Mouse (Mus musculus): ENCODE results near the gene Itga10.

DNA sequence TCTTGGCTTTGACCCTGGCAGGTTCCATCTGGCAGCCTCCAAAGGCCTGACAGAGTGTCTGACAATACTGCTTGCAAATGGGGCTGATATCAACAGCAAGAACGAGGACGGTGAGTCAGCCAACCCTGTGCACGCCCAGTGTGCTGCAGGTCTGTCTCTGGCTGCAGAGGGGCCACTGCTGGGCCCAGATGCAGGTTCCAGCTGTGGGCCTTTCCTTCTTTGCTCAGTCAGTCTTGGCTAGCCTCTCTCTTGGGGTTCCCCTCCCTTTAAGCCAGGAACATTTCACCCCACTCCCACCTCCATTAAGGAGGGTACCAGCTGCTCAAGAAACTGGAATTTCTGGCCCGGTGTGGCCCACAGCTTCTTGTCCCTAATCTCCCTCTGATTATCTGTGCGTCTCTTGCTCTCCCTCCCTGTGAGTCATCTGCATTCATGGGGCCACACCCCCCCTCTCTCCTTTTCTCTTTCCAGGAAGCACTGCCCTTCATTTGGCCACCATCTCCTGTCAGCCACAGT, 33.8 kb downstream of the Itga10 start:
- TF ChIP-seq CTCF (IDR thresholded peaks at IDR 0.05; ENCODE audit: borderline replicate concordance, insufficient read depth, low read length) = no peak
- no peak for TF ChIP-seq POLR2A (IDR thresholded peaks at IDR 0.05; ENCODE audit: low read depth, low read length)
